29 mouse cellular contexts compared by ENCODE assay signal in the genomic region with DNA sequence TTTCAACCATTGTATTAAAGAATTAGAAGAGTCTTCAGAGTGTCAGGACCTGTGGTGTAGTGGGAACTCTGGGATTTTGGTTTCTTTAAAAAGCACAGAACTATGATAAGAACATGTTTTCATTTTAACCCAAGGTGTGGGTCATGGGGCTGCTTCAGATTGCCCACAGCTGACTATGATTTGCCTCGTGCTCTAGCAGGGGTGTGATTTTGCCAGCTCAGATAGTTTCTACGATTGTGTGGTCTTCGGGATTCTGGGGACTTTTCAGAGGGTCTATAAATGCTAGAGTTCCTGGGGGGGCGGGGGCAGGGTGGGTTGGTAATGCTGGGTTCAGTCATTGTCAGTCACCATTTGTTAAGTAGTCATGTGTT.
DNase-seq lines count a peak whose midpoint lies in the region; ATAC-seq and TF ChIP-seq lines count a peak whose summit lies in the region.
"Had no signal": no experiment of that assay in that cellular context is flagged by ENCODE, and none has a peak within 500 bp of the region (broad histone marks: within the 10 kb centered on the region; RNA-seq: fewer than 3 reads in every experiment).

No protein-coding gene starts in this region.

- no peak overlapping the region for H3K4me2 ChIP-seq in kidney, embryonic 14.5 days (replicated peaks; ENCODE audit: low read depth, low read length)
- H3K4me2 ChIP-seq: embryonic facial prominence, embryonic 13.5 days; forebrain, embryonic 12.5 days; forebrain, embryonic 15.5 days; heart, embryonic 12.5 days; heart, embryonic 15.5 days; hindbrain, embryonic 13.5 days had no signal

- no peak for ATAC-seq in kidney, embryonic 14.5 days (ENCODE audit: low FRiP score, low TSS enrichment)
- ATAC-seq: forebrain, embryonic 15.5 days; hindbrain, embryonic 16.5 days; inflammation-experienced regulatory T-cells, adult 6 months; intestine, embryonic 16.5 days had no signal

- no peaks in the 10 kb centered on the region for H3K27me3 ChIP-seq in thymus, adult 2 months (ENCODE audit: control insufficient read depth, insufficient read depth, low read length)
- H3K27me3 ChIP-seq in kidney, embryonic 14.5 days (ENCODE audit: control insufficient read depth, insufficient read depth, low read length) = no peaks in the 10 kb centered on the region
- H3K27me3 ChIP-seq: embryonic facial prominence, embryonic 13.5 days; forebrain, embryonic 12.5 days; forebrain, embryonic 15.5 days; heart, embryonic 12.5 days; heart, embryonic 15.5 days; hindbrain, embryonic 13.5 days had no signal

- TF ChIP-seq POLR2A in thymus, adult 2 months (IDR thresholded peaks at IDR 0.05; ENCODE audit: control insufficient read depth, extremely low read depth, insufficient read depth, low read length, poor library complexity) = no peak

- 95% methylated on average over 4 of the region's 4 CpGs for whole genome bisulfite sequencing in thymus, adult 2 months
- WGBS in macrophage (ENCODE audit: missing documents) = 94% methylated on average over 4 of the region's 4 CpGs
- 82% methylated on average over 4 of the region's 4 CpGs for WGBS in kidney, embryonic 14.5 days

- no peak overlapping the region for H3K9ac ChIP-seq in kidney, embryonic 14.5 days (ENCODE audit: low read depth, low read length)
- H3K9ac ChIP-seq: embryonic facial prominence, embryonic 13.5 days; forebrain, embryonic 12.5 days; forebrain, embryonic 15.5 days; heart, embryonic 12.5 days; heart, embryonic 15.5 days; hindbrain, embryonic 13.5 days had no signal

- no peak for TF ChIP-seq CTCF in layer of hippocampus, adult 2 months (conservative IDR thresholded peaks at IDR 0.05)
- no peak for TF ChIP-seq CTCF in thymus, adult 2 months (IDR thresholded peaks at IDR 0.05; ENCODE audit: borderline replicate concordance, control insufficient read depth, extremely low read depth, insufficient read depth, low read length, poor library complexity)

- peaks cover 90% of the 10 kb centered on the region for H3K79me2 ChIP-seq in macrophage (ENCODE audit: inconsistent target)

- H3K27ac ChIP-seq in layer of hippocampus, adult 2 months = peak overlapping the region; percentile 73
- peak overlapping the region; percentile 10; the same call in 1 of the 2 replicates for H3K27ac ChIP-seq in thymus, adult 2 months (ENCODE audit: control insufficient read depth, insufficient read depth, low read length)
- peak overlapping the region; percentile 59; the same call in 1 of the 2 replicates for H3K27ac ChIP-seq in macrophage
- H3K27ac ChIP-seq in kidney, embryonic 14.5 days (ENCODE audit: low read depth, low read length) = no peak overlapping the region
- H3K27ac ChIP-seq: embryonic facial prominence, embryonic 10.5 days; embryonic facial prominence, embryonic 13.5 days; forebrain, embryonic 12.5 days; forebrain, embryonic 15.5 days; hindbrain, embryonic 10.5 days; hindbrain, embryonic 13.5 days had no signal

- peak; percentile 83 for DNase-seq in heart, adult 11 months
- DNase-seq in heart, postnatal 14 days = no peak
- no peak for DNase-seq in layer of hippocampus, adult 2 months (ENCODE audit: low spot score in 2 of 2)
- DNase-seq in layer of hippocampus, postnatal 25 days (ENCODE audit: extremely low spot score in 1 of 2, low spot score in 1 of 2) = no peak
- no peak for DNase-seq in thymus, adult 2 months
- DNase-seq in thymus, postnatal 14 days = no peak
- DNase-seq: adrenal gland, postnatal 14 days; B cell, adult 2 months; cerebellum, adult 11-12 months; cerebellum, adult 8-10 months; cerebellum, postnatal 10 days; cerebellum, postnatal 36 days; embryo, embryonic 11 days; gastrocnemius, postnatal 14 days; heart, postnatal 36 days had no signal

- peaks cover 54% of the 10 kb centered on the region for H3K4me1 ChIP-seq in thymus, adult 2 months (replicated peaks; ENCODE audit: control insufficient read depth, insufficient read depth, low read length)
- H3K4me1 ChIP-seq in kidney, embryonic 14.5 days (ENCODE audit: control insufficient read depth, insufficient read depth, low read length) = peaks cover 21% of the 10 kb centered on the region; the same call in 1 of the 2 replicates

- no peak overlapping the region for H3K4me3 ChIP-seq in layer of hippocampus, adult 2 months
- no peak overlapping the region for H3K4me3 ChIP-seq in thymus, adult 2 months (ENCODE audit: control insufficient read depth, insufficient read depth, low read length)
- H3K4me3 ChIP-seq in macrophage (ENCODE audit: inconsistent target) = no peak overlapping the region
- H3K4me3 ChIP-seq in kidney, embryonic 14.5 days (ENCODE audit: low read length) = no peak overlapping the region
- H3K4me3 ChIP-seq: embryonic facial prominence, embryonic 10.5 days; embryonic facial prominence, embryonic 13.5 days; erythroblast, embryonic 14.5 days; forebrain, embryonic 12.5 days; forebrain, embryonic 15.5 days; heart, embryonic 12.5 days; heart, embryonic 15.5 days; hindbrain, embryonic 10.5 days; hindbrain, embryonic 13.5 days had no signal

- H3K36me3 ChIP-seq in thymus, adult 2 months (ENCODE audit: control insufficient read depth, insufficient read depth, low read length) = peaks cover 16% of the 10 kb centered on the region
- H3K36me3 ChIP-seq in macrophage (ENCODE audit: inconsistent target) = peaks cover 4% of the 10 kb centered on the region; the same call in 1 of the 2 replicates
- no peaks in the 10 kb centered on the region for H3K36me3 ChIP-seq in kidney, embryonic 14.5 days (ENCODE audit: control insufficient read depth, insufficient read depth, low read length)
- H3K36me3 ChIP-seq: embryonic facial prominence, embryonic 10.5 days; forebrain, embryonic 12.5 days; forebrain, embryonic 15.5 days; heart, embryonic 12.5 days; heart, embryonic 15.5 days; hindbrain, embryonic 10.5 days; hindbrain, embryonic 13.5 days had no signal

- H3K9me3 ChIP-seq in kidney, embryonic 14.5 days (ENCODE audit: control insufficient read depth, low read length) = no peaks in the 10 kb centered on the region
- H3K9me3 ChIP-seq: embryonic facial prominence, embryonic 10.5 days; embryonic facial prominence, embryonic 13.5 days; forebrain, embryonic 12.5 days; forebrain, embryonic 15.5 days; heart, embryonic 15.5 days; hindbrain, embryonic 10.5 days; hindbrain, embryonic 13.5 days had no signal

- intact Hi-C loops in heart, postnatal 14 days (cut with DNase I) = loop anchor here (2.0 kb wide), 1 partner anchor 15 kb away; no protein-coding TSS in a partner anchor
